Mouse (Mus musculus) liver, embryonic 16.5 days (tissue): ENCODE data around the gene Ifi35. TPM values are rescaled to one million over a fixed set of nuclear protein-coding genes. Genes with fewer than 3 reads are reported as not detected.

Experiments
- ATAC-seq: fragments of 200-750 bp; cut with Nextera tagmentation; 2 replicates; pipeline ENCODE4 v1.8.0; 2017; ENCODE audit warnings: low read depth, mild to moderate bottlenecking, moderate number of reproducible peaks, moderate library complexity
- H3K27ac ChIP-seq: fragments of 300-500 bp; sonication (generic); 2 replicates; pipeline ENCODE4 v1.5.1; 2014; ENCODE audit warnings: mild to moderate bottlenecking, low read length
- H3K27me3 ChIP-seq: fragments of 300-500 bp; sonication (generic); 2 replicates; pipeline ENCODE4 v1.6.1; 2014; ENCODE audit warnings: low read depth, low read length, mixed read lengths; ENCODE audit not compliant: control insufficient read depth, insufficient read depth
- H3K36me3 ChIP-seq: fragments of 300-500 bp; sonication (generic); 2 replicates; pipeline ENCODE4 v1.6.1; 2014; ENCODE audit warnings: mild to moderate bottlenecking; ENCODE audit not compliant: control insufficient read depth, insufficient read depth
- H3K4me1 ChIP-seq: fragments of 300-500 bp; sonication (generic); 2 replicates; pipeline ENCODE4 v1.6.1; 2014; ENCODE audit warnings: low read depth, low read length, mixed read lengths; ENCODE audit not compliant: control insufficient read depth
- H3K4me2 ChIP-seq: fragments of 300-500 bp; sonication (generic); 2 replicates; pipeline ENCODE4 v1.6.1; 2014; ENCODE audit warnings: low read depth, low read length, mixed read lengths
- H3K4me3 ChIP-seq: fragments of 300-500 bp; sonication (generic); 2 replicates; pipeline ENCODE4 v1.5.1; 2014; ENCODE audit warnings: low read depth, mild to moderate bottlenecking, low read length
- H3K9ac ChIP-seq: fragments of 300-500 bp; sonication (generic); 2 replicates; pipeline ENCODE4 v1.6.1; 2014; ENCODE audit warnings: low read depth, low read length
- H3K9me3 ChIP-seq: fragments of 300-500 bp; sonication (generic); replicated peaks from 2 replicates; pipeline ENCODE4 v1.6.1; 2016; ENCODE audit warnings: low read length; ENCODE audit not compliant: control insufficient read depth
- WGBS: fragments of 180-500 bp; shearing (Covaris S2); extraction: QIAGEN DNeasy Blood & Tissue Kit; methylation state at CpG from one replicate; pipeline ENCODE4 v1.1.7; 2014; ENCODE audit not compliant: insufficient replicate concordance; 5-methylcytosine and 5-hydroxymethylcytosine counted together
- polyA plus RNA-seq: library from polyadenylated mRNA; unstranded; fragments of >200 nt; fragmentation: Nextera tagmentation; extraction: Ambion mirVana; gene quantifications from 2 replicates; pipeline ENCODE4 v1.2.1, GENCODE M21; 2015

Ifi35 gene
- polyA plus RNA-seq, 1 experiment from 2014 or later, result 26.5 TPM

DNA sequence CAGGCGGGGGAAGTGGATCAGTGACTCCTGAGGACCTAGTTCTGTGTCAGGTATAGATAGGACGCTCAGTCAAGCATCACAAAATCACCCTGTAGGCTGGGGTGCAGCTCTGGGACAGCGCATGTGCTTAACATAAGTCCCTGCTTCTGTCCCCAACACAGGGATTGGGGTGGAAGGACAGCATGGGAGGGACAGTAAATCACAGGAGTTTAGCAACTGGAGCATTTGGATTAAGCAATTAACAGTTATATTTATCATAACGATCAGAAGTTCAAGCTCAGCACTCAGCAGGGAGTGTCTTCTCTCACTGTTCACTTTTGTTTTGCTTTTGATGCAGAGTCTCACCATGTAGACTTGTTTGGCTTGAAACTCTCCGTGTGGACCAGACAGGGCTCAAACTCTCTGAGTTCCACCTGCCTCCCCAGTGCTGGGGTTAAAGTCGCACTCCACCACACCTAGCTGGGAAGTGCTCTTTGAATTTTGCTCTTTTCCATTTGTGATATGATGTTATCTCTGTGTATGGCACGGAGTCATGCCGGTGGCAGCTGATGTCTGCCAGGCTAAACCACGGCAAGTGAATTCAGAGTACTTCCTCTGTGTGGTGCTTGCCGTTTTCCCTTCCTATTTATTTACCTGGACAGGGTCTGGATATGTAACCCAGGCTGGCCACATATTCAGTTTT, 4.0 kb downstream of the Ifi35 start:
- Histone ChIP-seq H3K27me3 (no peaks in the 10 kb centered on the region), H3K4me3 (no peak overlapping the region), H3K27ac (no peak overlapping the region), H3K4me1 (peaks cover 27% of the 10 kb centered on the region), H3K9ac (no peak overlapping the region), H3K36me3 (no peaks in the 10 kb centered on the region), H3K4me2 (no peak overlapping the region), H3K9me3 (no peaks in the 10 kb centered on the region)
- WGBS, result 53% methylated on average over 10 of the region's 10 CpGs
- no peak for ATAC-seq

GRCm38 (mm10) chr11:101454702-101455101, 6.5 kb downstream of the Ifi35 start:
- Histone ChIP-seq H3K4me1 (peaks cover 12% of the 10 kb centered on the region), H3K27me3 (no peaks in the 10 kb centered on the region), H3K36me3 (no peaks in the 10 kb centered on the region; the same call in 1 of the 2 replicates), H3K9ac (no peak overlapping the region), H3K4me3 (no peak overlapping the region), H3K4me2 (no peak overlapping the region), H3K27ac (no peak overlapping the region), H3K9me3 (no peaks in the 10 kb centered on the region)
- no peak for ATAC-seq
- 75% methylated on average over 6 of the region's 6 CpGs for WGBS

DNA sequence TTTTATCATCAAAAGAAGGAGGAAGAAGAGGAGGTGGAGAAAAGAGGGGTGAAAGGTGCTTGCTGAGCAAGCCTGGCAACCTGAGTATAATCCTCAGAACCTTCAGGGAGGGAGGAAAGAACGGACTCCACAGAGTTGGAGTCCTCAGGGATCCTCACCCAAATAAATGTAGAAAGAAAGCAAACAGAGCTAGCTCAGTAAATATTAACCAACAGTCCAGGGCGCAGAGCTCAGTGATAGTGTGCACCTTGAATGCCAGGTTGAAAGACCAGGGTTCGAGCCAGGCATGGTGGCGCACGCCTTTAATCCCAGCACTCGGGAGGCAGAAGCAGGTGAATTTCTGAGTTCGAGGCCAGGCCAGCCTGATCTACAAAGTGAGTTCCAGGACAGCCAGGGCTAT, 7.4 kb downstream of the Ifi35 start:
- H3K9ac ChIP-seq, result no peak overlapping the region
- no peaks in the 10 kb centered on the region; the same call in 1 of the 2 replicates for H3K36me3 ChIP-seq
- peaks cover 9% of the 10 kb centered on the region for H3K4me1 ChIP-seq
- H3K27ac ChIP-seq, result no peak overlapping the region
- no peak overlapping the region for H3K4me3 ChIP-seq
- whole genome bisulfite sequencing, result 80% methylated on average over 7 of the region's 7 CpGs
- no peaks in the 10 kb centered on the region for H3K9me3 ChIP-seq
- H3K27me3 ChIP-seq, result no peaks in the 10 kb centered on the region
- no peak overlapping the region for H3K4me2 ChIP-seq
- ATAC-seq, result peak; percentile 45; the same call in 1 of the 2 replicates

- H3K27ac ChIP-seq, result no peak overlapping the region
- H3K27me3 ChIP-seq, result no peaks in the 10 kb centered on the region
- peaks cover 3% of the 10 kb centered on the region; the same call in 1 of the 2 replicates for H3K4me1 ChIP-seq
- ATAC-seq, result no peak
- no peaks in the 10 kb centered on the region; the same call in 1 of the 2 replicates for H3K36me3 ChIP-seq
- no peaks in the 10 kb centered on the region for H3K9me3 ChIP-seq
- no peak overlapping the region for H3K4me2 ChIP-seq
- no peak overlapping the region for H3K4me3 ChIP-seq
- 80% methylated on average over 9 of the region's 9 CpGs for WGBS
- H3K9ac ChIP-seq, result no peak overlapping the region
Observed at GRCm38 (mm10) chr11:101457631-101458030, 9.4 kb downstream of the Ifi35 start.

DNA sequence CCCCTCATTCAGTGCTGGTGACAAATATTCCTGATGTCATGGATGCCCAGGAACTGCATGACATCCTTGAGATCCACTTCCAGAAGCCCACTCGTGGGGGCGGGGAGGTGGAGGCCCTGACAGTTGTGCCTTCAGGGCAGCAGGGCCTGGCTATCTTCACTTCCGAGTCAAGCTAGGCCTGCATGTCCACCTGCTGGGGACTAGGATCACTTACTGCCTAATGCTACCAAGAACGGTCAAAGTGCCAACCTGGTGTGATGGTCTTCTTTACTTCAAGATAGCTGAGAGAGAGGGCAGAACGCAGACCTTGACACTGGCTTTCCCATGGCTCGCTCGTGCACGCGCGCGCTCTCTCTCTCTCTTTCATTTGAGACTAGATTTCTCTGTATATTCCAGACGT, 10.0 kb downstream of the Ifi35 start:
- no peak overlapping the region for H3K27ac ChIP-seq
- no peak overlapping the region for H3K9ac ChIP-seq
- peaks cover 9% of the 10 kb centered on the region for H3K4me1 ChIP-seq
- WGBS, result 83% methylated on average over 12 of the region's 12 CpGs
- no peak overlapping the region for H3K4me3 ChIP-seq
- no peaks in the 10 kb centered on the region for H3K27me3 ChIP-seq
- ATAC-seq, result no peak
- H3K4me2 ChIP-seq, result no peak overlapping the region
- no peaks in the 10 kb centered on the region for H3K9me3 ChIP-seq
- H3K36me3 ChIP-seq, result no peaks in the 10 kb centered on the region; the same call in 1 of the 2 replicates

GRCm38 (mm10) chr11:101459716-101460115, 11.5 kb downstream of the Ifi35 start:
- H3K4me1 ChIP-seq, result peaks cover 24% of the 10 kb centered on the region
- H3K36me3 ChIP-seq, result no peaks in the 10 kb centered on the region; the same call in 1 of the 2 replicates
- H3K9me3 ChIP-seq, result no peaks in the 10 kb centered on the region
- no peak overlapping the region for H3K4me2 ChIP-seq
- H3K9ac ChIP-seq, result no peak overlapping the region
- no peak overlapping the region for H3K4me3 ChIP-seq
- 0 out of 2 replicates have a peak, but pooled peaks have one; percentile 4 for ATAC-seq
- H3K27me3 ChIP-seq, result peaks cover 8% of the 10 kb centered on the region
- 78% methylated on average over 6 of the region's 6 CpGs for WGBS
- H3K27ac ChIP-seq, result no peak overlapping the region

GRCm38 (mm10) chr11:101460321-101460720, 12.1 kb downstream of the Ifi35 start:
- 80% methylated on average over 15 of the region's 15 CpGs for WGBS
- Histone ChIP-seq H3K4me1 (peaks cover 30% of the 10 kb centered on the region), H3K27ac (no peak overlapping the region), H3K27me3 (peaks cover 14% of the 10 kb centered on the region), H3K36me3 (no peaks in the 10 kb centered on the region; the same call in 1 of the 2 replicates), H3K9ac (no peak overlapping the region), H3K4me2 (no peak overlapping the region), H3K4me3 (no peak overlapping the region), H3K9me3 (no peaks in the 10 kb centered on the region)
- no peak for ATAC-seq

DNA sequence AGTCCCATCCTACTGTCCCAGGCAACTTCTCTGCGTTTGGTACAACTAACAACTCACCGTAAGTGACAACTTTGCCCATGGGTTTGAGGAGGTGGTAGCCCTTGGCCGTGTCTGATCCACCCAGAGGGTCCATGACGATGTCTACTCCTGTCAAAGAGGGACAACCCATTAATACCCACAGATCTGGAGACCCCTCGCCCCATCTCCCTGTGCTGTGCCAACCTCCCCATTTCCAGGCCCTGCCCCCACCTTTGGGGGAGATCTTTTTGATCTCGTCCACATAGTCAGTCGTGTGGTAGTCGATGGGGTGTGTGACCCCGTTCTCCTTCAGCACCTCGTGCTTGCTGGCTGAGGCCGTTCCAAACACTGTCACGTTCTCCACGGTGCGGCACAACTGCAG, 13.9 kb downstream of the Ifi35 start:
- H3K4me1 ChIP-seq, result peaks cover 45% of the 10 kb centered on the region
- H3K9ac ChIP-seq, result no peak overlapping the region
- H3K36me3 ChIP-seq, result no peaks in the 10 kb centered on the region; the same call in 1 of the 2 replicates
- WGBS, result 76% methylated on average over 14 of the region's 14 CpGs
- no peak overlapping the region for H3K27ac ChIP-seq
- H3K4me2 ChIP-seq, result no peak overlapping the region
- no peak overlapping the region for H3K4me3 ChIP-seq
- no peak for ATAC-seq
- no peaks in the 10 kb centered on the region for H3K9me3 ChIP-seq
- H3K27me3 ChIP-seq, result peaks cover 29% of the 10 kb centered on the region

DNA sequence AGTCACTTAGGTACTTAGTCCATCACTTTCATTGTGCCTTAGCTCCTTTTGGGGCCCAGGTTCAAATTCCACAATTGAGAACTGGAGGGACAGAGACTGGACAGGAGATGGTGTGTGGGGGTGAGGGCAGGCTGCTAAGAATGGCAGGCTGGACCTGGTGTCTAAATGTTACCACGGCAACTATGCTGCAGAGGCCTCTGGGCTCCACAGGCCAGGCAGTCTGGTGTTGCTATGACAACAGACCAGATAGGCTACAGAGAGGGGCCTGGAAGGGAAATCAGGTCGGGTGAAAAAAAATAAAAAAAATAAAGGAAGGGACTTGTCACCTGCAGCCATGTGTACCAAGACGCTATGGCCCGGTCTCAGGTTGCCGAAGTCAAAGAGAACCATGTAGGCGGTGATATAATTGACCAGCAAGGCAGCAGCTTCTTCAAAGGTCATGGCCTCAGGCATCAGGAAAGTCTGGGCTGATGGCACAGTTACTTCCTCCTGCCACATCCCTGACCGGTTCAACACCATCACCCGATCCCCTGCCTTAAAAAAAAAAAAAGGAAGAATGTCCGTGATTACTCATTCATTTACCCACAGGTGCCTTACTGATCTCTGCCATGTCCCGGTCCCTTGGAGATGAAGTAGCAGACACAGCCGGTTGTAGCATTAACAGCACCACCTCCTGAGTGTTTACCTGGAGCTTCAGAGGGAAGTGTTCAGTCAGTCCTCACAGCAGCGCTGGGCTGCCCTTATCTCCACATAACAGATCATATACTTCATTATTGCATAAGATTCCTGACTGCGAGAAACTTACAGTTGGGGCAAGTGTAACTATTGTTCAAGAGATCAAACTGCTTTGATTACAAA, 14.6 kb downstream of the Ifi35 start:
- ATAC-seq, result no peak
- Histone ChIP-seq H3K9me3 (no peaks in the 10 kb centered on the region), H3K4me2 (no peak overlapping the region), H3K4me3 (no peak overlapping the region), H3K9ac (peak overlapping the region; percentile 21; the same call in 1 of the 2 replicates), H3K36me3 (no peaks in the 10 kb centered on the region), H3K4me1 (peaks cover 50% of the 10 kb centered on the region), H3K27me3 (peaks cover 36% of the 10 kb centered on the region), H3K27ac (no peak overlapping the region)
- WGBS, result 23% methylated on average over 13 of the region's 13 CpGs
